Mouse (Mus musculus) adrenal gland, postnatal 4 days (tissue): Measurements from ENCODE around the gene Olfr1079. TPM values are rescaled to one million over a fixed set of nuclear protein-coding genes. Genes with fewer than 3 reads are reported as not detected.
"Not testable (repeated sequence)": the region's sequence is repeated elsewhere in the genome, so short reads cannot be mapped to it uniquely, and the experiment has no call there.

Experiments used
- DNase-seq, 2 experiments: peaks; one replicate each; pipeline ENCODE4 v3.0.0; 2021 to 2022; ENCODE audit warnings: low spot score in 2 of 2, mixed read lengths in 2 of 2
- long read RNA-seq, 2 experiments: library from polyadenylated mRNA; stranded (forward); transcript quantifications; one replicate each; pipeline ENCODE4 v2.0.0; 2021
- total RNA-seq, 2 experiments: library from RNA; stranded (reverse); gene quantifications; 2 replicates each; pipeline ENCODE4 v1.2.3; 2021

The Olfr1079 gene
- not detected for total RNA-seq
- long read RNA-seq, experiment 1, result 0 reads
- long read RNA-seq, experiment 2, result 0 reads

DNA sequence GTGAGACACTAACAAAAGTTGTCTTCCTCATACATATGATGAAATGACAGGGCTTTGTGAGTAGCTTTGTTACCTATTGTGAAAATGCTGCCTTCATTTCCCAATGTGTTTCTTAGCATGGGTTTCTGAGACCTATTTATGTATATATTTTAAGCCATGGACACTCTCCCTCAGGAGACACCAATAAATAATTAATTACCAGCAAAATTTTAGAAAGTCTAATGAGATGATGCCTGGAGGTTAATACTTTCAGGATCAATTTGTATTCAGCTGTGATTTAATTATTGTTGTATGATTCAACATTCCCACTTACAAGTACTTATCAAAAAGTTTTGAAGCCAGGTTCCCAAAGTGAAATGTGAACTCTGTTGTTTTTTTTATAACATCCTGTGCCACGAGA, at the start of gene Olfr1079:
Olfr1079 (minus strand) TSS at position 101 of the 400 bp plus-strand sequence.
- DNase-seq, result no peak

DNA sequence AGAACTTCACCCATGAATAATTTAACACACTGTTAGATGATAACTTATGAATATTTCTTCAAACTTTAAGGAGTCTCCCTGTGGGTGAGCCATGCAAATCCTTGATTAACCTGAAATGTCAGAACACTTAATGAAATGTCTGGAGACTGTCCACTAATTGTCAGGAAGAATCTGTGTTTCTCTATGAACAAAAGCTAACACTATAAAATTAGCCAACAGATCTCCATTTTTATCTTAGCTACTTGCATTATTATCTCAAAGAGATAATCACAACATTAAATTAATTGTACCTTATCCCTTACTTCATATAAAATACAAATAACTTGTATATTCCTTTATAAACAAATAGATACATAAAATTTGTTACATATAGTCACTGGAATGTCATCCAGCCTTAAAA, 15.9 kb upstream of the Olfr1079 start, which contains the start of gene Olfr1080:
Olfr1080 (minus strand) TSS at position 101 of the 400 bp plus-strand sequence.
- not testable (repeated sequence) for DNase-seq

DNA sequence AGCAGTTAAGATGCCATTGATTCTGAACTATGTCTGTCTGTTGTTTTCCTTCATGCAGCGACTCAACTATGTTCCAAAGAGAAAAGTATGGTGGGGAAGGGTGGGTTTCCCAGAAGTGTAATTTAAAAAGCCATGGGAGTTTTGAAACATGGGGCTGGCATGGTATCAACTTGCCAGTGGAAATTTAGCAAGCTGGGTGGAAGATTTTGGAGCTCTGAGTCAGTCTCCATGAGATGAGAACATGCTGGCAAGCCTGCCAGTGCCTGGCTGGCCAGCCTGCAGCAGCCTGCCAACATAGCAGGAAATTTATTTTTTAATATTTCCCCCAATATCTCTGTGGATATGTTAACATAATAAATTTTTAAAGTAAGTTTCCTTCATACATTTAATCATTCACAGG, 11.3 kb downstream of the Olfr1079 start:
- no peak for DNase-seq

DNA sequence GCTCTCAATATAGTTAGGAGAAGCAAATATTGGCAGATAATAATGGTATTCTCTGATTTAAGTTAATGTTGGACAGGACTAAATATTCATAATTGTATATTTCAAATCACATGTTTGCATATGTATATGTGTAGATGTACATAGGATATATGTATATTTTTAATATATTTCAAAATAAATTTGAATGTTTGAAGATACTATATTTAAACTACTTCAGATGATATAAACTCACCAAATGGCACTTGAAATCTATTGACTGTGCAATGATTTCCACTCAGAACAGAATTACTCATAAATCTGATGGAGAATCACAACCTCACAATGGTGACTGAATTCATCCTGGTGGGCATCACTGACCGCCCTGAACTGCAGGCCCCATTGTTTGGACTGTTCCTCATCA, 34.1 kb downstream of the Olfr1079 start, which contains the start of gene Olfr1076:
Olfr1076 (plus strand) TSS at position 301 of the 400 bp plus-strand sequence.
- DNase-seq, result no peak

DNA sequence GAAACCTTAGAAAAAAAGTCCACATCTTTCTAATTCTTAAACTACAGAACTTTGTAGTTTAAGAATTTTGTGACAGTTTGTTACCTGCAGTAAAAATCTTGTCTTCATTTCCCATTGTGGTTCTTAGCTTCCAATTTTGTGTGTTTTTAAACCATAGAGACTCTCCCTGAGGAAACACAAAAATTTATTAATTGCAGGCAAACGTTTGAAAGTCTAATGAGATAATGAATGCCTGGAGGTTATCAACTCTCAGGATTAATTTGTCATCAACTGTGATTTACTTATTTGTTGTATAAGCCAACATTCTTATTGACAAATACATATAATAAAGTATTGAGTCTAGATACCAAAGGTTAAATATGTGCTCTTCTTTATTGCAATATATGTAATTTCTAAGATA, 55.0 kb downstream of the Olfr1079 start, which contains the start of gene Olfr228:
Olfr228 (minus strand) TSS at position 101 of the 400 bp plus-strand sequence.
- DNase-seq, result no peak

Other genes with a start within 250 kb of the Olfr1079 start
- not detected for gene Olfr1053, start 227.2 kb downstream of the Olfr1079 start, total RNA-seq
- gene Olfr1054, start 207.0 kb downstream of the Olfr1079 start, total RNA-seq, result not detected
- gene Olfr1055, start 192.2 kb downstream of the Olfr1079 start, total RNA-seq, result not detected
- not detected for gene Olfr1056, start 180.0 kb downstream of the Olfr1079 start, total RNA-seq
- not detected for gene Olfr1057, start 164.1 kb downstream of the Olfr1079 start, total RNA-seq
- gene Olfr1058, start 153.9 kb downstream of the Olfr1079 start, total RNA-seq, result not detected
- not detected for gene Olfr1061, start 128.4 kb downstream of the Olfr1079 start, total RNA-seq
- gene Olfr1062, start 115.7 kb downstream of the Olfr1079 start, total RNA-seq, result not detected
- not detected for gene Olfr1065, start 91.9 kb downstream of the Olfr1079 start, total RNA-seq
- gene Olfr1066, start 86.2 kb downstream of the Olfr1079 start, total RNA-seq, result not detected
- not detected for gene Olfr228, start 55.1 kb downstream of the Olfr1079 start, total RNA-seq
- not detected for gene Olfr1076, start 34.0 kb downstream of the Olfr1079 start, total RNA-seq
- not detected for gene Olfr1080, start 15.8 kb upstream of the Olfr1079 start, total RNA-seq
- gene Olfr1082, start 56.5 kb upstream of the Olfr1079 start, total RNA-seq, result not detected
- gene Olfr1084, start 97.2 kb upstream of the Olfr1079 start, total RNA-seq, result not detected
- gene Olfr1085, start 119.5 kb upstream of the Olfr1079 start, total RNA-seq, result not detected
- not detected for gene Olfr1086, start 137.6 kb upstream of the Olfr1079 start, total RNA-seq
- not detected for gene Olfr1087, start 155.9 kb upstream of the Olfr1079 start, total RNA-seq
- gene Olfr1089, start 191.2 kb upstream of the Olfr1079 start, total RNA-seq, result not detected
- not detected for gene Olfr1090, start 216.5 kb upstream of the Olfr1079 start, total RNA-seq
- gene Olfr1093, start 240.0 kb upstream of the Olfr1079 start, total RNA-seq, result not detected